Mouse (Mus musculus) T-cell, adult 2 months (primary cell): ENCODE data around the gene Zdhhc12.
A peak's percentile ranks its signal among the peaks of the same experiment; 100 is the strongest.

Source experiments
- DNase-seq: peaks from one replicate; pipeline ENCODE4 v3.0.0; 2022; ENCODE audit warnings: low spot score

Gene Zdhhc12

DNA sequence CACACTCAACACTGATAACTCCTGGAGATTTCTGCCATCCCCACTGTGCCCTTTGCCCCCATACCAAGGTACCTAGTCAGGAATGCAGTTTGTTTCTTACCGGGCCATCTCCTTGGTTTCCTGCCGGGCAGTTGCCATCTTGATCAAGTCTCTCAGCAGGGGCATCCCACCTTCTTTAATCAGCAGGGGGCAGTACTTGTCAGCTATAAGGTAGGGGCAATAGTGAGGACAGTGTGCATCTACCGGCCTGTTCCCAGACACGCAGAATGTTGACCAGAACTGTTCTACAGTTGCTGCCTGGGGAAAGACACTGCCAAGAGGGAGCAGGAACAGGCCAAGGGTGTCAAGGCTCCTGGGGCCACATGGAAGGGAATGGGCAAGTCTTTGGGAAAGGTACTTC lies 6.8 kb upstream of the Zdhhc12 start:
- DNase-seq, result no peak

DNA sequence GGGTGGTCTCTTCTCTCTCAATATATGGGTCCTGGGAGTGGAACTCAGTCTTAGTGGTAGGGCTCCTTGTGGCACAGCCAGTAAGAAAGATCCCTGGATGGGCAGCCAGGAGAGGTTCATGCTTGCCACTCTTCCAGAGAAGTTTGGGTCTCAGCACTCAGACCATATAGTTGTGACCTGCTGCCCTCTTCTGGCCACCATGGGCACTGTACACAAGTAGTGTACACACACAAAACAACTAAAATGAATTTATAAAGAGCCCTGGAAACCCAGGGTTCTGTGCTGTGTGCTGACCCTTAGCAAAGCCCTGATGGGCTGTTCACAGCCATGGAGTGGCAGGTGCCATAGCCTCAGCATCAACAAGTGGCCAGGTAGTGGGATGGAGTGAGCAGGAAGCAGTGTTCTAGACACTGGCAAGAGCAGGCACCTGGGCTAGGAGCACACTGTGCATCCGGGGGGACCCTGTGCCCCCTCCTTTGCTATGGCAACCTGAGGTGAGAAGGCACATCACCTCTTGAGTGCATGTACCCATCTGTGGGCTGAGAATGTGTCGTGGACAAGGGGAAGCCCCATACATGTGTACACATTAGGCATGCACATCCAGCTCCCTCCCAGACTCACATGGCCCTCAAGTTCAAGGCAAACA lies 2.6 kb upstream of the Zdhhc12 start:
- peak; percentile 51 for DNase-seq

DNA sequence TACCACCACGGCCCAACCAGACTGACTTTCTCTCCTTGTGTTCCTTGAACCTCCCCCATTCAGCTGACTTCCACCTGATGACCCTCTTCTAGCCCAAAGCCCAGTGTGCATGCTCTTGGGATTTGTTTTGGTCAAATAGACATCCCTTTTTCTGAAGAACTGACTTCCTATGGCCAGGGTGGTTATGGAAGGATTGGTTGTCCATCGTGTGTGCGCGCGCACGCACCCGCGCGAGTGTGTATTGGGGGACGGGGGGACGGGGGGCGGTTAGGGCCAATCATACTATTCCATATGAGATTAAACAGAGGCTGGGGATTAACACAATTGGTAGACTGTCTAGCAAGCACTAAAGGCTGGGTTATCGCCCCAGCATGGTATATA lies 750 bp upstream of the Zdhhc12 start:
- no peak for DNase-seq

DNA sequence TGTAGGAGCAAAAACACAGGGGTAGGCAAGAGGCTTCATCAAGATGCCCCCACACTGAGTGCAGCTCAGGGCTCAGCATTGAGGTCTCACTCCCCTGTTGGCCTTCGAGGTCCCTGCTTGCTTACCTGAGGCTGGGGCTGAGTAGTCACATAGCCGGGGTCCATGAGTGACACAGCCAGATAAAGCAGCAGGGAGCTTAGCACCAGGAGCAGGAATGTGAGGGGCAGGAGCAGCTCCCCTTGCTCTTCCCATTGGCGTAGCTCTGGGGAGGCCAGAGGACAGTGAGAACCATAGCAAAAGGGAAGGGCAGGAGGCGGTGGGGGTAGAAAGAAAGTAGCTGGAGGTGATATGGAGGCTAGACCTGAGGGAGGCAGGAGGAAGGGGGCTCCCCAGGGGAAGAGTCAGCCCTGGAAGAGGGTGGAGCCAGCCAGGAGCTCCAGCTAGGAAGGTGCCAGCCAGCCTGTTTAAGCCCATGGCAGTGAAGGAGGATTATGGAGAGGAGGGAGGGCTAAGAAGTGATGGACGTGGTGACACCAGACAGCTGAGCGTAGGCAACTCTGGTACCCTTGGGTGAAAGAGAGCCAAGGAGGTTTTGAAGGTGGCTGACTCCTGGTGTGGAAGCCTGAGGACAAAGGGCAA lies 1.0 kb downstream of the Zdhhc12 start:
- no peak for DNase-seq

DNA sequence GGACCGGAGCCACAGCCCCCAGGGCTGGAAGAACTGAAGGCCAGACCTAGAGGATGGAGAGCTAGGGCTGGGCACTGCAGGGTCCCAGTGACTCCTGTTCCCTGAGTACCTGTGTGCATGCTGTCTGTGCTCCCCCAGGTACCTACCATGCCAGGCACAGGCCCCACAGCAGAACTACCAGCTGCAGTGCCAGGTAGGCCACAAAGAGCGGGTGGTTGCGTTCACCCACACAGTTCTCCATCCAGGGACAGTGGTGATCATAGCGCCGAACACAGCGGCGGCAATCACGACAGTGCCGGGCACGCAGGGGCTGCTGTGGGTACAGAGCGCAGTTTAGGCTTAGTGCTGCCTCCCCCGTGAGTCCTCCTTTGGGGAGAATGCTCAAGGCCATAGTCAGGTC lies 1.9 kb downstream of the Zdhhc12 start:
- no peak for DNase-seq

DNA sequence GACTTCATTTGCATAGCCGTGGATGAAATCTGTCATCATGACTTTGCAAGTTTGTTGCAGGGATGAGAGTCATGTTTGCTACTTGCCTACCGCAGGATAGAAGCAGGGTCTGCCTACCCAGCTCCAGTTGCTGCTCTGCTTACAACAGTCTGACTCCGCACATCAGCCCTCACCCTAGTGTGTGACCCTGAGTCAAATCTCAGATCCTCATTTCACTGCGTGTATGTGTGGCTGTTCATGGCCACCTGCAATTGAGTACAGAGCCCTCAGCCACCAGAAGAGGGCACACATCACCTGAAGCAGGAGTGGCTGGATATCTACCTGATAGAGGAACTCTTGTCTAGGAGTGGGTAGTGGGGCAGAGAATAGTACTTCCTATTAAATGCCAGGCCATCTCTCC lies 6.1 kb downstream of the Zdhhc12 start:
- DNase-seq, result no peak

DNA sequence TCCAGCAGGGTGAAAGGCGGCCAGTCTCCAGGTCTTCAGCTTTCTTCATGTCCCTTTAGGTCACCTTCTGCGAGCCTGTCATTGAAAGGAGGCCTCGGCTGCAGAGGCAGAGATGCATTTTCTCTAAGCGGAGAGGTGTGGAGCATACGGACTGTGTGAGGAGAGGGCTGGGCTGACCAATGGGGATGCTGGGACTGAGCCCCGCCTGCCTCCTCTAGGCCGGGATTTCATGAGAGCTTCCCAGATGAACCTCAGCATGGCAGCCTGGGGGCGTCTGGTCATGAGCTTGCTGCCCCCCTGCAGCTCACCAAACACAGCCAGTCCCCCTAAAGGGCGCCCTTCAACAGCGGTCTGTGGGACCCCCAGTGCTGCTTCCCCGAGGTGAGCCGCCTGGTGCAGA lies 8.8 kb downstream of the Zdhhc12 start:
- no peak for DNase-seq

DNA sequence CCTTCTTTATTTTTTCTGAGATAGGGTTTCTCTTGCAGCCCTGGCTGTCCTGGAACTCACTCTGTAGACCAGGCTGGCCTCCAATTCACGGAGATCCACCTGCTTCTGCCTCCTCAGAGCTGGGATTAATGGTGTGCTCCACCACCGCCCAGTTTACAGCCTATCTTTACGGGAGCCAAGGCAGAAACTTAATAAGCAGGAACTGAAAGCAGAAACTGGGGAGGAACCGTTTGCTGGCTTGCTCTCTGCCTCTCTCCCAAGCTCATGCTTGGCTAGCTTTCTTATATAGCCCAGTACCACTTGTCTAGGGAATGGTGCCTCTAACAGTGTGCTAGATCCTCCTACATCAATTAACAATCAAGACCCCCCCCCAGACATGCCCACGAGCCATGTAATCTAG lies 9.3 kb downstream of the Zdhhc12 start:
- no peak for DNase-seq

DNA sequence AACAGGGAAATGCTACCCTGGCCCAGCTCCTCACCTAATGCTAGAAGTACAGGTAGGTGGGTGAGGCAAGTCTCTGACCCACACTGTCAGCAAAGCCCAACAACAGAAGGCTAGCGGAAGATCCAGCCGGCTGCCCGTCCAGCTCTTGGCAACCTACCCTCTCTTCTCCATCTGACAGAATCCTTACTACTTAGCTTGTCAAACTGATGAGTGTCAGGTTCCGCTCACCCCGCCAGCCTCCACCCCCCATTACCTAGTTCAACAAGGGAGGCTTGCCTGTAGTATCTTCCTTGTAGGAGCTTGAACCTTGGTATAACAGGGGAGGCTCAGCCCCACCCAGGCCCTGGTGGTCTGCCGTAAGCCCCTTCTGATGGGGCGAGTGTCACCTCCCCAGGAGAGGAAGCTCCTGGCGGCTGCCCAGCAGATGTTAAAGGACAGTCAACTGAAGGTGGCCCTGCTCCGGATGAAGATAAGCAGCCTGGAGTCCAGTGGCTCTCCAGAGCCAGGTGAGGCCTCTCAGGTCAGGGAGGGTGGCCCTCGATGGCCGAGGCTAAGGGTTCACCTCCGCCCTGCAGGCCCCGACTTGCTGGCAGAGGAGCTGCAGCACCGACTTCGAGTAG lies 13.2 kb downstream of the Zdhhc12 start:
- DNase-seq, result no peak

DNA sequence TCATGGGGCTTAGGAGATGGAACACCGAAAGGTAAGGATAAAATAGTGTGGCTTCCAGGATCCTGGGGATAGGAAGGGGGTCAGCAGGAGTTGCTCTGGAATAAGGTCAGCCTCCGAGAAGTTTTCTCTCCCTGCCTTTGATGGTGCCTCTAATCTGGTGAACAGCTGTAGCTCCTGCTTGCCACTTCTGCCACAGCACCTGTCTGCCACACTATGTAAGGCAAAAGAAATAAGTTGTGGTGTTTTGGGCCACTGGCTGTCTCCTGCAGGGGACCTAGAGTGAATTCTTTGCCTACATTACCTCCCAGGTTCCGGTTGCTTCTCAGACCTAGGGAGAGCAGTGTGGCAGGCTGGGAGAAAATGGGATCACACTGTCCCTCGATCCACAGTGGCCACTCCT lies 14.7 kb downstream of the Zdhhc12 start:
- no peak for DNase-seq

DNA sequence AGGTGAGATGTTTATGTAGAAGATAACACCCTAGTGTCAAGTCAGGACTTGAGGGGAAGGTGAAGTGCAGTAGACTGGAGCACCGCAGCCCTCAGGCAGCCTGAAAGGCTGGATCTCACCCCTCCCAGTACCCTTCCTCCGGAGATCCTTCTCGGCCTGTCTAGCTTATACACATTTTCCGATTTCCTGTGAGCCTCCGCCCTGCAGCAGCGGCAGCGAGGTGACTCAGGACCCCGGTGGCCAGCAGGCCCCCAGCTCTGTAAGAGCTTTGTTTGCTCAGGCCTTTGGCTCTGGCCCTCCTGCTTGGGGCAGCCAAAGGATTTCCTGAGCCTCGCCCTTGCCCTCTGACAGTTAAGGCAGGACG lies 15.1 kb downstream of the Zdhhc12 start:
- no peak for DNase-seq

DNA sequence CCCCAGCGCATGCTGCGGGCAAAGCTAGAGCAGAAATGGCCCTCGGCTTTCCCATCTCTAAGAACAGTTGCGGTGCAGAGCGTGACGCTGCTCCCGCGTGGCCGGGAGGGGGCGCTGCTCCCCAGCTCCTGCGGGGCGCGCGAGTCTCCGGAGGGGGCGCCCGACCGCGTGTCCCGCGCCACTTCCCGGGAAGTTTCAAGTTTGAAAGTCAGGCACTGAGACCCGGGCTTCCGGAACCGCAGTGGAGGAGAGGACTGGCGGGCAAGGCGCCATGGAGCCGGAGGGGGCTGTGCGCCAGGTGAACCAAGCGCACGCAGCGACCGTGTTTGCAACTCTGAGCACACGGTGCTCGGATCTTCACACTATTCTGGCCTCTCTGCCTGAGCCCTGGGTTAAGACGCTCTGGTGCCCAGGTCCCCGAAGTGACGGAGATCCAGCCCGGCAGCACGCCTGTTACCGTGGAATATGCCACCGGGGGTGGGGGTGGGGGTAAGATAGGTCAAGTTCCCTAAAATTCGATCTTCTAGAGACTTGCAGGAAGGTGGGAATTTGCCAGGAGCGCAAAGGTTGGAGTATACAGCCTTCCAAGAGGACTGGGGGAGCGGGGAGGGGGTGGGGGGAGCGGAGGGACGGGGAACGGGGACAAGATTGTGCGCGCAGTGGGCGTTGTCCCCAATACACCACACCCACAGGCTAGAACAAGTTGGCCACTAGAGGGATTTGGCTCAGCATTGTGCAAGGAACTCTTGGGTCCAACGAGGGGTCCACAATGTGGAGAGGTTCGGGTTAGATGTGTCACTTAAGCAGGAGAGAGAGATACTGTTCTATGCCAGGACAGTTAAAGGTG lies 15.7 kb downstream of the Zdhhc12 start, which contains the start of gene Pkn3:
Gene Pkn3, plus strand, starts transcription at position 183 of the 847 bp plus-strand sequence.
- peak; percentile 76 for DNase-seq

DNA sequence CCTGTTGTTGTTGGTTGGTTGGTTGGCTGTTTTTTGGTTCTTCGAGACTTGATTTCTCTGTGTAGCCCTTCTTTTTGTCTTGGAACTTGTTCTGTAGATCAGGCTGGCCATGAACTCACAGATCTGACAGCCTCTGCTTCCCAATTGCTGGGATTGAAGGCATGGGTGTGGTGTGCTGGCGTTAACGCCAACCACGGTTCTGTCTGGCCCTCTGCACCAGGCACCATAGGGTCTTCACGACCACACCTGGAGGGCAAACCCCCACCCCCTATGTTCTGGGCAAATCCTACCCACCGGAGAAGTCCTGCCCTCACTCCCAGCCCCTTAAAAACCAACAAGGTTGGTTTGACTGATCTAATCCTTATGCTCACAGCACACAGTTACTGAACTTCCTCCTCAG lies 16.5 kb downstream of the Zdhhc12 start:
- DNase-seq, result no peak

DNA sequence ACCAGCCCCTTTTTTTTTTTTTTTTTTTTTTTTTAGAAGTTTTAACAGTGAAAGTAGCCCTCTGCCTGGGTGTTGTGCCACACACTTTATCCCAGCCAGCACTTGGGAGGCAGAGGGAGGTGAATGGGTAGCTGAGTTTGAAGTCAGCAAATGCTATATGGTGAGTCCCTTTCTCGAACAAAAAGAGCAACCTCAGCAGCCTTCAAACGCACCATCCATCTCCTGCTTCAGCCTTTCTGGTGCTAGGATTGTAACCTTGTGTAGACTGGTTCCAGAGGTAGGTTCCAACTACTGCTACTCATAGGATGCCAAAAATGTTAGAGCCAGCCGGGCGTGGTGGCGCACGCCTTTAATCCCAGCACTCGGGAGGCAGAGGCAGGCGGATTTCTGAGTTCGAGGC lies 17.0 kb downstream of the Zdhhc12 start:
- DNase-seq, result no peak

DNA sequence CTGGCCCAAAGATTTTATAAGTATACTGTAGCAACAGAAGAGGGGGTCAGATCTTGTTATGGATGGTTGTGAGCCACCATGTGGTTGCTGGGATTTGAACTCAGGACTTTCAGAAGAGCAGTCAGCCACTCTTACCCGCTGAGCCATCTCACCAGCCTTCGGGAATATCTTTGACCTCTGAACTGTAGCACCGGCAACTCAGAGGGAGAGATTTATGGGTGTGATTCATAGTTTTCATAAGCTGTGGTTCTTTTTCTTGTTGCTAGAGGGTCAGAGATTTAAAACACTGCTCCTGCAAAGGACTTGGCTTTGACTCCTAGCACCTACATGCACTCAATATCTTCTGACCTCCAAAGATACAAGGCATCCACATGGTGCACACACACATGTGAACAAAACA lies 17.8 kb downstream of the Zdhhc12 start:
- DNase-seq, result no peak

DNA sequence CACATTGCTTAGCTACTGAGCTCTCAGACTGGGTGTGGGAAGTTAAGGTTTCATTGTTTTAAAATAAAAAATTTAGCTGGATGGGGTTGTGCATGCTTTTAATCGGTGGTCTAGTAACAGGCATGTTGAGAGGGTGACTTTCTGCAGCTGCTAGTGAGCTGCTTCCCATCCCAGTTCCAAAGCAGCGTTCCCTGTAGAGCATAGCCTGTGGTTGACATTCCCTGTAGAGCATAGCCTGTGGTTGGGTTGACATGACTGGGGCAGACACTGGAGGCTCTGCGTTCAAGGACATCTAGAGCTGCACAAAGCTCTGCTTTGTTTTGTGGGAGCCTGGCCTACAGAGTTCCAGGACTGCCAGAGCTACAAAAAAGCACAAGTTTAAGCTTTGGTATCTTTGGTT lies 20.2 kb downstream of the Zdhhc12 start:
- no peak for DNase-seq

DNA sequence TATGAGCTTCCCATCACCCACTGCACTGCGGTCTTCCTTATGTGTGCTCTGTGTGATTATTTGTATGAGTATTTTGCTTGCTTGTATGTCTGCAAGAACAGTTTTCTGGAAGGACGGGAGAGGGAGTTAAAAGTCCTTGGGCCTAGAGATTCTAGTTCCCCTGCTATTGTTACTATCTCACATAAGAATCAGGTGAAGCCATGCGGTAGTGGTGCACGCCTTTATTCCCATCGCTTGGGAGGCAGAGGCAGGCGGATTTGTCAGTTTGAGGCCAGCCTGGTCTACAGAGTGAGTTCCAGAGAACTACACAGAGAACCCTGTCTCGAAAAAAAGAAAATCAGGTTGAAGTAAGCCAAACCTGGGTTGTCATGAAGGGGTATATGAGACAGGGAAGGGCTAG lies 20.6 kb downstream of the Zdhhc12 start:
- no peak for DNase-seq

DNA sequence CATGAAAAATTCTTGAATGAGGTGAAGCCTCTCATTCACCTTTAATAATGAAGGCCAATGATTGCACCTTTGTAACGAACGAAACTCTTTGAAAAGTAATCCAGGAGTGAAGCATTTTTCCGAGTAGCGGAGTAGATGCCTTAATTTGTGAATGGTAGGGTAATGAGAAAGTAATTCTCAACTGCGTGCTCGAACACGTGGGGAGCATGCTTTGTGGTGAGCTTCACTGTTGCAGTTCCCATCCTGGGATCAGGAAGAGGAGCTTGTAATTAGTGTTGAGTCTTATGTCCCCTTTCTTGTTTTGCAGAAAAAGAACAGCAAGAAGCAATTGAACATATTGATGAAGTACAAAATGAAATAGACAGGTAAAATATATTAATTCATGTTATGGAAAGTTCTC lies 25.5 kb downstream of the Zdhhc12 start:
- DNase-seq, result no peak

DNA sequence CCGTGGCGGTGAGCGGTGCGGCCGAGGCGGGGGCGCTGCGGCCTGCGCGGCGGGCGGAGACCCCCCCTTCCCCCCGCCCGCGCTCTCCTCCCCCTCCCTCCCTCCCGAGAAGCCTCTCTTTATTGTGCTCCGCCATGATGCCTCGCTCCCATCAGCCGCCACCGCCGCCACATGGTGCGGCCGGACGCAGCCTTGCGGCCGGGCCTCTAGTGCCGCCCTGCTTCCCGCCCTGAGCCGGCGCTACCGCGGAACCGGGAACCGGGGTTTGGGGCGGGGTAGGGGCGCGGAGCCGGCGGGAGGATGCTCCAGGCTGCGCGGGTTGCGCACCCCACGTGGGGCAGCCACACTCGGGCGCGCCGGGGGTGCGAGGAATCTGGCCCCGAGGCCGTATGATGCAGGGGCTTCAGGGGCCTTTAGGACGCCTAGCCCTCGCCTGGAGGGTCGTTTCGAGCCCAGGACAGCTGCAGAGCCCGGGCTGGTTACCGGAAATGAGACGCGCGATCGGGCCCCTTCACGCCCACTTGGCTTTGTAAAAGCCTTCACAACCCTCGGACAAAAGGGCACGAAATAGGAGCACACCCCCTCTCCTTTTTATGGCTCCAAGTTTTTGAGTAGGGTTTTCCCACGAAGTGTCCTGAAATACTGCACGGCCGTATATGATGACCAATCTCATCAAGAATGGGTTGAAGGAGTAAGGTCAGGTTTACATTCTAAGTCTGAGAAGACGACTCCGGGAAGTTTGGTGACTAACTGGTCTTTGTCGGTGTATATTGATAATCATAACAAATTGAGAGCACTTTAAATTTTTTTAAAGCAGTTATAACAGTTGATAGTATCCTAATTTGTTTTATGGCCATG lies 26.2 kb downstream of the Zdhhc12 start:
- peak; percentile 48 for DNase-seq

DNA sequence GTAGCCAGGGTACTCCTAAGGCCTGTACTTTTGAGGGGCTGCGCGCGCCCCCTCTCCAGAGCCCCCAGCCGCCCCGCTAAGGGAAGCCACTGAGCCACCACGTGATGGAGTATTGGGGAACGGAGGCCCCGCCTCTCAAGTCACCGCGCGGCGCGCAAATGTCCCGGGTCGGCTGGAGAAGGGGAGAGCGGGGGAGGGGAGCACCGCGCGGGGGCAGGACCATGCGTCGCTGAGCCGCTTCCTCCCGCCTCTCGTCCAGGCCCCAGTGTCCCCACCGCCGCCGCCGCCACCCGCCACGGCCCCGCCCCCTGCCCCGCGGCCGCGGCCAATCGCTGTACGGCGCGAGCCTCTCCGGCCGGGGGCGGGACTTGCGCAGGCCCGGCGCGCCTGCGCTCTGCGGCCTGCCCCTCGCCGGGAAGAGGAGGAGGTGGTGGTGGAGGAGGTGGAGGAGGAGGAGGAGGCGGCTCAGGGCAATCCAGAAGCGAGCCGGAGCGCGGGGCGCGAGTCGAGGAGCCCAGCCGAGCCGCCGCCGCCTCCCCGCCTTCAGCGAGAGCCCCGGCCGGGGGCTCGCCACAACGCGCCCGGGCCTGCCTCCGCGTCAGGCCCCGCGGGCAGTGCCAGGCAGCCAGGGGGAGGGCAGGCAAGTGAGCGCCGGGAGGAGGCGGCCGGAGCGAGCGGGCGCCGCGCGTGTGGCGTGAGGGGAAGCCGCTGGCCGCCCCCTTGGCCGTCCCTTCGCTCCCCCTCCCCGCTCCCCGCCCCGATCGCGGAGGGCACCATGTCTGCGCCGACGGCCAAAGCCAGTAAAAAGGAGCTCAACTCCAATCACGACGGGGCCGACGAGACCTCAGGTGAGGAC lies 27.2 kb downstream of the Zdhhc12 start:
- DNase-seq, result peak; percentile 90

DNA sequence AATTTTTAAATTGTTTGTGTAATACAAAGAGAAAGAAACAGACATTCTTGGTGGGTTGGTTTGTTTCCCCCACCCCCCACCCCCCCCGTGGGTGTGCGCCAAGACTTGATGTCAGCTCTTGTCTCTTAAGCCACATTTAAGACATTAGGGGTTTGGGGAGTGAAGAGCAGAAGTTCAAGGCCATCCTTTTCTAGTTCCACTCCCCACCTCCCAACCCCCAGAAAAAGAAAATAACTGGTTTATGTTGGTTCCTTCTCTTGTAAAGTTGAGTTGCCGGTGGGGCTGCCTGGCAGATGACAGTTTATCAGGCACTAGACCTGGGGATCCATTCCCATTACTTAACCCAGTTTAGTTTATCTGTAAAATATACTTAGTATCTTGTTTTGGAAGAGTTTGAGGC lies 29.1 kb downstream of the Zdhhc12 start:
- DNase-seq, result no peak
